Mouse (Mus musculus): ENCODE measurements around the gene Insl3.

DNA sequence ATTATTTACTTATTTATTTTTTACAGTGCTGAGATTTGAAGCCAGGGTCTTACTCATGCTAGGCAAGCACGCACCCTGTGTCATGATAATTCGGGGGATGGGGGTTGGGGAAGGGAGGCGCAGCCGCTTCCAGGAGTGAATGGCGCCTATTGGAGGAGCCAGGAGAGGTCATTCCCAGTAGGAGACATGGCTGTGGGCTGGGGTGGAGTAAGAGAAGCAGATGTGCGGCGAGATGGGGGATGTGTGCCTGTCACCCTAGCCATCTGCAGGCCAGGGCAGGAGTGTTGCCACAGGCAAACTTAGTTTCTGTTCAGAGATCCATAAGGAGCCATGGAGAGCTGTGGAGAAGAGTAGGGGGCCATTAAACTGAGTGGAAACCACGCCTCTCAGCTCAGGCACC is 1.4 kb upstream of the Insl3 start:
- TF ChIP-seq CTCF (IDR thresholded peaks at IDR 0.05; ENCODE audit: low read depth) = no peak
- no peak for TF ChIP-seq EP300 (IDR thresholded peaks at IDR 0.05; ENCODE audit: low read depth)
